Mouse (Mus musculus): ENCODE results near the gene Phf1.
"Not testable (repeated sequence)": the region's sequence is repeated elsewhere in the genome, so short reads cannot be mapped to it uniquely, and the experiment has no call there.

Gene Phf1

GRCm38 (mm10) chr17:26977354-26977753, 44.5 kb downstream of the Phf1 start:
- not testable (repeated sequence) for H3K4me3 ChIP-seq (replicated peaks; ENCODE audit: low read length); H3K27me3 ChIP-seq (ENCODE audit: insufficient read depth, low read length); H3K9me3 ChIP-seq (ENCODE audit: low read length)
- TF ChIP-seq CTCF (conservative IDR thresholded peaks at IDR 0.05; ENCODE audit: low read length) = peak; percentile 37
- Histone ChIP-seq H3K36me3 (ENCODE audit: insufficient read depth, low read length) (peaks cover 71% of the 10 kb centered on the region), H3K4me1 (replicated peaks; ENCODE audit: low read depth, low read length) (peaks cover 40% of the 10 kb centered on the region)

DNA sequence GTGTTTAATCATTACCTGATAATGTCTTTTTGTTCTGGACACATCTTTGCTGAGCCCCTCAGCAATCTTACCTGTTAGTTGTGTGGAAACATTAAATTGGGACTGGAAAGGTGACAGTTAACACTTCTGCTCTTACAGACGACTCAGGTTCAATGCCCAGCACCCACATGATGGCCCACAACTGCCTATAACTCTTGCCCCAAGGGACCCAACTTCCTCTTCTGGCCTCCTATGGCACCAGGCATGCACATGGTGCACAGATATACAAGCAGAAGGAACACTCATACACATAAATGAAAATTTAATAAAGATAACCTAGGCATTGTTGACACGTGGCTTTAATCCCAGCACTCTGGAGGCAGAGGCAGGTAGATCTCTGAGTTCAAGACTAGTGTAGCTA, 46.6 kb downstream of the Phf1 start:
- Histone ChIP-seq H3K4me1 (replicated peaks; ENCODE audit: low read depth, low read length) (peaks cover 29% of the 10 kb centered on the region), H3K9me3 (ENCODE audit: low read length) (no peaks in the 10 kb centered on the region), H3K27me3 (ENCODE audit: insufficient read depth, low read length) (no peaks in the 10 kb centered on the region), H3K36me3 (ENCODE audit: insufficient read depth, low read length) (peaks cover 65% of the 10 kb centered on the region), H3K4me3 (replicated peaks; ENCODE audit: low read length) (no peak overlapping the region)
- TF ChIP-seq POU5F1 (IDR thresholded peaks at IDR 0.05; ENCODE audit: borderline replicate concordance, low read length) = no peak
- TF ChIP-seq CTCF (conservative IDR thresholded peaks at IDR 0.05; ENCODE audit: low read length) = no peak
- no peak for TF ChIP-seq NANOG (IDR thresholded peaks at IDR 0.05; ENCODE audit: borderline replicate concordance, low read length)

- Histone ChIP-seq H3K36me3 (ENCODE audit: insufficient read depth, low read length) (peaks cover 49% of the 10 kb centered on the region), H3K27me3 (ENCODE audit: insufficient read depth, low read length) (no peaks in the 10 kb centered on the region)
Measured at GRCm38 (mm10) chr17:26981050-26981449, 48.2 kb downstream of the Phf1 start.

GRCm38 (mm10) chr17:26983382-26983781, 50.5 kb downstream of the Phf1 start:
- TF ChIP-seq POU5F1 (IDR thresholded peaks at IDR 0.05; ENCODE audit: borderline replicate concordance, low read length) = no peak
- TF ChIP-seq CTCF (conservative IDR thresholded peaks at IDR 0.05; ENCODE audit: low read length) = no peak
- TF ChIP-seq NANOG (IDR thresholded peaks at IDR 0.05; ENCODE audit: borderline replicate concordance, low read length) = no peak
- Histone ChIP-seq H3K4me1 (replicated peaks; ENCODE audit: low read depth, low read length) (no peaks in the 10 kb centered on the region; the same call in 1 of the 2 replicates), H3K4me3 (replicated peaks; ENCODE audit: low read length) (no peak overlapping the region), H3K36me3 (ENCODE audit: insufficient read depth, low read length) (peaks cover 27% of the 10 kb centered on the region), H3K27me3 (ENCODE audit: insufficient read depth, low read length) (no peaks in the 10 kb centered on the region), H3K9me3 (ENCODE audit: low read length) (no peaks in the 10 kb centered on the region; the same call in 1 of the 2 replicates)

More at GRCm38 (mm10) chr17:26981050-26981449, 48.2 kb downstream of the Phf1 start:
- H3K4me1 ChIP-seq (replicated peaks; ENCODE audit: low read depth, low read length) = peaks cover 12% of the 10 kb centered on the region
- no peak overlapping the region for H3K4me3 ChIP-seq (replicated peaks; ENCODE audit: low read length)
- TF ChIP-seq NANOG (IDR thresholded peaks at IDR 0.05; ENCODE audit: borderline replicate concordance, low read length) = no peak
- TF ChIP-seq CTCF (conservative IDR thresholded peaks at IDR 0.05; ENCODE audit: low read length) = no peak
- no peak for TF ChIP-seq POU5F1 (IDR thresholded peaks at IDR 0.05; ENCODE audit: borderline replicate concordance, low read length)
- H3K9me3 ChIP-seq (ENCODE audit: low read length) = no peaks in the 10 kb centered on the region

DNA sequence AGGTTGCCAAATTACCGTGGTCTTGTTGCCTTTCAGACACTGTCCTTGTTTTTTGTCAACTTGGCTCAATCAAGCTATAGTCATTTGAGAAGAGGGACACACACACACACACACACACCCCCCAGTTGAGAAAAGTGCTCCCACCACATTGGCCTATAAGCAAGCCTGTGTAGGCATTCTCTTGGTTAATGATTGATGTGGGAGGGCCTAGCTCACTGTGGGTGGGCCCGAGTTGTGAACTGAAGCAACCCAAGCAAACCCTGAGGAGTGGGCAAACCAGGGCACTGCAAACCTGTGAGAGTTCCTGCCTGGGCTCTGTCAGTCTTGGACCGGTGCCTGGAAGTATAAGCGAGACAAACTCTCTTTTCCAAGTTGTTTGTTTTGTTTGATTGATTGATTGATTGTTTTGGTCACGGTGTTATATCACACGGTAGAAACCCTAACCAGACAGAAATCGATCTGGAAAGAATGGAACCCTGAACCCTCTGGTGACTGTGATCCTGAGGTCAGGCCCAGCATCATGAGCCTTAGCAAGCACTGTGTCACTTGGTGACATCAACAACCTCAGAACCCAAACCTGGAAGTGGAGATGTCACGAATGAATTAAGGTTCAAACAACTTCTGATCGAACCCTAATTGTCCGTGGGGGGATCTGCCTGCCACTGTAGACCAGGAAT, 52.8 kb downstream of the Phf1 start:
- H3K27me3 ChIP-seq (ENCODE audit: insufficient read depth, low read length) = no peaks in the 10 kb centered on the region
- no peak for TF ChIP-seq POU5F1 (IDR thresholded peaks at IDR 0.05; ENCODE audit: borderline replicate concordance, low read length)
- TF ChIP-seq NANOG (IDR thresholded peaks at IDR 0.05; ENCODE audit: borderline replicate concordance, low read length) = no peak
- no peak for TF ChIP-seq CTCF (conservative IDR thresholded peaks at IDR 0.05; ENCODE audit: low read length)
- H3K36me3 ChIP-seq (ENCODE audit: insufficient read depth, low read length) = peaks cover 6% of the 10 kb centered on the region
- H3K9me3 ChIP-seq (ENCODE audit: low read length) = no peaks in the 10 kb centered on the region; the same call in 1 of the 2 replicates
- peaks cover 9% of the 10 kb centered on the region for H3K4me1 ChIP-seq (replicated peaks; ENCODE audit: low read depth, low read length)
- no peak overlapping the region for H3K4me3 ChIP-seq (replicated peaks; ENCODE audit: low read length)

Data from E14TG2a.4 (cell line).